Mouse (Mus musculus): Measurements from ENCODE around the gene Tns2. TPM values are rescaled to one million over a fixed set of nuclear protein-coding genes. Genes with fewer than 3 reads are reported as not detected.

The Tns2 gene
- total RNA-seq, 2 experiments from 2014 or later = 64.5 to 84.6 TPM

GRCm38 (mm10) chr15:102091688-102092087 lies 8.5 kb upstream of the Tns2 start:
- no peak for DNase-seq

GRCm38 (mm10) chr15:102092222-102092621 lies 8.0 kb upstream of the Tns2 start:
- no peak for DNase-seq

DNA sequence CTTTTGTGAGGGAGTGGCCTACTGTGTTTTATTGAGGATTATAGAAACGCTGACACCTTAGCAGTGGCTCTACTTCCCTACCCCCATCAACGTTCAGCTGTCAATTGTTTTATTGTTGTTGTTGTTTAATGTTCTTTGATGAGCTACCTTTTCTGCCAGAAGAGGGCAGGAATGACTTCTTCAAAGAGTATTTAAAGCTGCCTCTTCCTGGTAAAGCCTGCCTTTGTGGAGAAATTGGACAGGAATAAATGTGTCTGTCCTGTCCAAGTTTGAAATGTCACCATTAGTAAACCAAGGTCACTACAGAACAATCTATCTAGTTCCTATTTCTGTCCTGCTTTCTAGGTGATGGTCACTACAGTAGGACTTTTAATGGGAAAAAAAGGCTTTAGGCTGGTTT lies 6.1 kb upstream of the Tns2 start:
- no peak for DNase-seq

- DNase-seq = no peak
These were observed 5.2 kb upstream of the Tns2 start for GRCm38 (mm10) chr15:102094988-102095387.

GRCm38 (mm10) chr15:102097147-102097915 lies 2.9 kb upstream of the Tns2 start:
- DNase-seq = peak; percentile 68

- DNase-seq = peak; percentile 25
These were observed 2.1 kb upstream of the Tns2 start for GRCm38 (mm10) chr15:102097991-102098555.

GRCm38 (mm10) chr15:102099260-102099659 lies 953 bp upstream of the Tns2 start:
- DNase-seq = peak; percentile 19

GRCm38 (mm10) chr15:102099771-102100160 lies 447 bp upstream of the Tns2 start:
- DNase-seq = no peak

DNA sequence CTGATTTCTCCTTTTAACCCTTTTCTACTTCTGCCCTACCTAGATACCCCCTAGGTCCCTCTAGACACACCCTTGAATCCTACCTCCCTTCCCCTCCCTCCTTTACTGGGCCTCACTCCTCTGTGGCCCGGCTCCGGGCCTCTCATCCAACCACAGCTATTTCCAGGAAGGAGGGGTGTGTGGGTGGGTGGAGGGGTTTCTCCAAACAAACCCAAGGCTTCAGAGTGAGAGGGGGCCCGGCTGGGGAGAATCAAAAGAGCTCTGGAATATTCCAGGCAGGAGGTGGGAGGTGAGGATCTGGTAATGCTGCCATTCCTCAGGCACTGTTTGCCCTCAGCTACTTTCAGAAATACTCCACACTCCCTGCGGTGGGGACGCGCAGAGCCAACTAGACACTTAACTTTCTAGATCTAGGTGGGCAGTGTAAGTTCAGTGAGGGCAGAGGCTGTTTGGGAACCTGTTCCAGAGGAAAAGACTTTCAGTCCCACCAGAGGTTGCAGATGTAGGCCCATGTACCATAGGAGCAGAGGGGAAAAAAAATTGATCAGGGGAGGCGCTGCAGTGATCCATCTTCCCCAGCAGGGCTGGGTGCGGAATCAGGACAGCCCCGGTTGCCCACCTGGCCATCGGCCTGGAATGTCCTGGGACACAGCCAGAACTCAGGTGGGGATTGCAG lies 921 bp downstream of the Tns2 start:
- DNase-seq = peak; percentile 41

DNA sequence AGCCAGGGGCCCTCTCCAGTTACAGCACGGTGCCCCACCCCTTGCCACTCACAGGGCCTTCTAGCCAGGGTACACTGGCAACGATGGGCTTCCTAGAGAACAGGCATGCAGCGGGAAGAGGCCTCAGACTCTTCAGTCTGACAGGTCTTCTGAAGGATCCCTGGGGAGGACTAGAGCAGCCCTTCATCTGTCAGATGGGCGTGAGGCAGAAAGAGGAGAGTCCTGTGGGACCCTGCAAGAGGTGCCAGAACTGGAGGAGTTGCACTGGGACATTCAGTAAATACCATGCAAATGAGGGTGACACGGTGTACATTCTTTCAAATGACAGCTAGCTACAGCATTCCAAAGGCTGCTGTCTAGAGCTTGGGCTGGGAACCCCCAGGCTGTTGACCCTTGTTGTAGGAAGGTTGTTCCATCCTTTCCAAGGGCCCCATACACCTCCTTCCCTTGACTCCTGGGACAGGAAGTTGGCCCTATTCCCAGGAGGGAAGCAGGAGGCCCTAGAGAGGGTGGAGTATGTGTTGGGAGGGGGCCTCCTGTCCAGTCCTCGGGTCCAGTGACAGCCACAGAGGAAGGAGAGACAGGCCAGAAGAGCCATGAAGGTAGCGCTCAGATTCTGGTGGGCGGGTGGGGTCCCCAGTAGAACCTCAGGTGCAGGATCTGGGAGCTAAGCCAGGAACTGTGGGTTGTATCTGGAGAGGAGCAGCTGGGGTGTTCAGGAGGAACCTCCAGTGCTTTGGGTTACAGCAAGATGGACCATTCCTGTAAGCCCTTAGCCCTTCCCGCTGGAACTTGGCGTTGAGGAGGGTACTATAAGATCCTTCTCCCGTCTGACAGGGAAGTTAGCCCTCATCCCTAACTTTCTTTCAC lies 1.7 kb downstream of the Tns2 start:
- DNase-seq = peak; percentile 68

- DNase-seq = peak; percentile 72
These were observed 2.4 kb downstream of the Tns2 start for GRCm38 (mm10) chr15:102102548-102103121.

DNA sequence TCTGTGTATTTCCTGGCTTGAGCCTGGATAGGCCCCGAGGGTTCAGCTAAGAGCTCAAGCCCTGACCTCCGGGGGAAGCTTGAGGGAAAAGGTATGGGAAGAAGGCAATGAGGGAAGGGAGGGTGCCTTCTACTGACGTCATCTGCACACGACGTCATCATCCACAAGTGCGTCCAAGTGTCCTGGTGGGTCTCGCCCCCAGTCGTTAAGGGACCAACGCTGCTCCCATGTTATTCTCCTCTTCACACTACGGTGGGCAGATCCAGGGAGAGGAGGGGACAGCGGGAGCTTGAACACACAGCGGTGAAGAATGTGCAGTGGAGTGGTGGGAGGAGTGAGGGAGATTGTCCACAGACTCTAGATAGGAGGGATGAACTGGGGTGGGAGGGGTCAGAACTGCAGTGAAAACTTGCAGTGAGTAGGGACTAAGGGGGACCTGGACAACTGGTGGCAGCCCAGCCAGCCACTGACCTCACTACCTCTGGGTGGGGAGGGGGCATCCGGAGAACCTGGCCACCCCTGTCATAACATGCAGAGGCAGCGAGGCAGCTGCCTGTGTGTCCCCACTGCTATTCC lies 3.2 kb downstream of the Tns2 start:
- DNase-seq = no peak

DNA sequence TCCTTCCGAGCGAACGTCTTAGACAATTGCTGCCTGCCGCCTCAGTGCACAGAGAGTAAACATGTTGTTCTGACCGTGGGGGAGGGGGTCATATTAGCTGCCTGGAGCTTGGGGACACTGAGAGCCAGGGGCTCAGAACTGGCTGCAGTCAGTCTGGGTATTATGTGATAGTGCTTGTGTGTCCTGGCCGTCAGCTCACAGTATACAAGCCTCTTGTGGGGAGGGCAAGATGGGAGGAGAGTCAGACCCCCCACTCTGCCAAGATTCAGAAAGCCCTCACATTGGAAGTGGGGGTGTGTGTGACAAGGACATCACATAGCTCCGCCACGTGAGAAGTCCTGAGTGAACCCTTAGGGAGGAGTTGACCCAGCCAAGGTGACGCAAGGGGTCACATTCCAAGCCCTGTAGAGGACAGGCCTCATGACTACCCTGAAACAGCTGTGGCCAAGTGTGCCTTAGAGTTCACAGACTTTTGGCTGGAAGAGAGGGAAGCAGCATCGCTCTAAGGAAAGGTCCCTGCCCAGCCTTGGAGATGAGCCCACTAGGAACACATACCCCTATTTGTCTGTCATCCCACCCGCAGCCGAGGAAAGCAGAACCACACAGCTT lies 3.8 kb downstream of the Tns2 start:
- DNase-seq = peak; percentile 83

GRCm38 (mm10) chr15:102105360-102105759 lies 5.1 kb downstream of the Tns2 start:
- peak; percentile 85 for DNase-seq

- no peak for DNase-seq
These were observed 5.8 kb downstream of the Tns2 start for GRCm38 (mm10) chr15:102105764-102106730.

DNA sequence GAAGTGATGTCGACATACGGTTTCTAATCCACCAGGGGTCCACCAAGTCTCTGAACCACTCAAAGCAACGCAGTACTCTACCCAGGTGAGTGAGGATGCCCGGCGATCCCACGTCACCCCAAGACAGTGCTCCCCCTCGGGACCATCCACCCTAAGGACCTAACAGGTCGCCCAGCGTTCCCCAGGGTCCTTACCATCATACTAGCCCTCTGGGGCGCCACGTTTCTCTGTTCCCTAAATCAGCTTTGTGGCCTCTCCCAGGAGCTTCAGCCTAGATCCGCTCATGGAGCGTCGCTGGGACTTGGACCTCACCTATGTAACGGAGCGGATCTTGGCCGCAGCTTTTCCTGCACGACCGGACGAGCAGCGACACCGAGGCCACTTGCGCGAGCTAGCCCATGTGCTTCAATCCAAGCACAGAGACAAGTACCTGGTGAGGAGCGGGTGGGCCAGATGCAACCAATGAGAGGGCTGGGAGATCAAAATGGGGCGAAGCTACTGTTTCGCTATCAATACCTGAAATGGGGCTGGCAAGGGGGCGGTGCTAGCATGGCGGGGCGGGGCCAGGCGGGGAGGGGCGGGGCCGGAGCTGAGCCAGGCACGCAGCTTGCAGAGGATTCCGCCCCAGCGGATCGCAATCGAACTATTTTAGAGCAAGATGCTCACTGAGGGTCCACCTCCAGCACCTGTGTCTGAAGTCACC lies 6.7 kb downstream of the Tns2 start:
- DNase-seq = no peak

DNA sequence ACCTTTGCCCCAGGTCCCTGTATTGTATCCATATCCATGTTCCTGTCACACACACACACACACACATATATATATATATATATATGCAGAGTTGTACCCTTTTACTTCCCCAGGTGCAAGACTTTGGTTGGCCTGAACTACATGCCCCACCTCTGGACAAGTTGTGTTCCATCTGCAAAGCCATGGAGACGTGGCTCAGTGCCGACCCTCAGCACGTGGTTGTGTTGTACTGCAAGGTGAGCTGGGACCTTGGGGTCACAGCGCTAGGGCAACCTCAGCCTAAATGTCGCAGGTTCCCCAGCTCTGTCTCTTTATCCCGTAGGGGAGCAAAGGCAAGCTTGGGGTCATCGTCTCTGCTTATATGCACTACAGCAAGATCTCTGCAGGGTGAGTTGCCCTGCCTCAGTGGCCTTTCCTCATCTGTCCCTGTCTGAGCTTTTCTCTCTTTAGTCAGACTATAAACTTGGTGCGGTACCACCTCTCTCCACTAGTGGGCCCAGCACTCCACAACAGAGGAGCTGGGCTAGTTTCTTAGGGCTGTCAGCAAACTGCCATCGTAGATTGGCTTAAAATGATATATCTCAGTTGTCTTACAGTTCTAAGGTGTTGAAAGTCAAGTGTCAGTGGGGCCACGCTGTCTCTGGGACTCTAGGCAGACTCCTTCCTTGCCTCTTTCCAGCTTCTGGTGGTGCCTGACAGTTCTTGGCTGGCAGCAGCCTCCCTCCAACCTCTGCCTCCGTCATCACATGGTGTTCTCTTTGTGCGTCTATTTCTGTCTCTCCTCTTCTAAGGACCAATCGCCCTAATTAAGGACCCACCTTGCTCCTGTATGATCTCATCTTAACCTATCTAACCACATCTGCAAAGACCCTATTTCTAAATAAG lies 7.7 kb downstream of the Tns2 start:
- peak; percentile 80 for DNase-seq
